Mouse (Mus musculus): ENCODE measurements around the gene Tspan8. TPM values are rescaled to one million over a fixed set of nuclear protein-coding genes. Genes with fewer than 3 reads are reported as not detected.

The Tspan8 gene
- 12.1 TPM for polyA plus RNA-seq (2014; fragmentation: Illumina TruSeq; extraction: RNeasy Lipid Tissue Mini Kit (QIAGEN cat#74804); ENCODE audit: low read depth, low replicate concordance)

DNA sequence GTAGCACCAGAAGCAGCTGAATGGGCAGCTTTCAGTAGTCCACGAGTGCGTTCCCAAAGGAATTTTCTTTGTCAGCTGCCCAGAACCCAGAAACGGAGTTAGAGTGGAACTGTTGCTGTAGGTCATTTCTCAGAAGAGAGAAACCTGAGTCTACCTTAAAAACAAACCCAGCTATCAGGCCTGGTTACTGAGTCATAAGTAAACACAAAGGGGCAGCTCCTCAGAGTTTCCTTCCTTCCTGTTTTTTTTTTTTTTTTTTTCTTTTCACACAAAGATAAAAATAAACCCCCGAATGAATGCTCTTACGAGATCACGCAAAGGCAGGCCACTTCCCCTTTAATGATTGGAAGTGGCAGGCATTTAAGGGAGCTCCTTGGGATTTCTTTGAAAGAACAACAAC is at the start of gene Tspan8:
Tspan8 (plus strand) TSS at position 322 of the 400 bp plus-strand sequence.

Other genes with a start within 250 kb of the Tspan8 start
- not detected for gene A930009A15Rik, start 246.8 kb upstream of the Tspan8 start, polyA plus RNA-seq (2014; fragmentation: Illumina TruSeq; extraction: RNeasy Lipid Tissue Mini Kit (QIAGEN cat#74804); ENCODE audit: low read depth, low replicate concordance)
- gene Lgr5, start 229.1 kb upstream of the Tspan8 start, polyA plus RNA-seq (2014; fragmentation: Illumina TruSeq; extraction: RNeasy Lipid Tissue Mini Kit (QIAGEN cat#74804); ENCODE audit: low read depth, low replicate concordance), result 0.11 TPM
- 0.70 TPM for gene Ptprr, start 201.4 kb downstream of the Tspan8 start, polyA plus RNA-seq (2014; fragmentation: Illumina TruSeq; extraction: RNeasy Lipid Tissue Mini Kit (QIAGEN cat#74804); ENCODE audit: low read depth, low replicate concordance)